Mouse (Mus musculus) forelimb bud, embryonic 11.5 days (tissue): ENCODE measurements around the gene Fam181a.
A peak's percentile ranks its signal among the peaks of the same experiment; 100 is the strongest.

Experiments used
- DNase-seq: peaks from one replicate; pipeline ENCODE4 v3.0.0-alpha.2; 2012; ENCODE audit warnings: low read depth, low spot score

Gene Fam181a

DNA sequence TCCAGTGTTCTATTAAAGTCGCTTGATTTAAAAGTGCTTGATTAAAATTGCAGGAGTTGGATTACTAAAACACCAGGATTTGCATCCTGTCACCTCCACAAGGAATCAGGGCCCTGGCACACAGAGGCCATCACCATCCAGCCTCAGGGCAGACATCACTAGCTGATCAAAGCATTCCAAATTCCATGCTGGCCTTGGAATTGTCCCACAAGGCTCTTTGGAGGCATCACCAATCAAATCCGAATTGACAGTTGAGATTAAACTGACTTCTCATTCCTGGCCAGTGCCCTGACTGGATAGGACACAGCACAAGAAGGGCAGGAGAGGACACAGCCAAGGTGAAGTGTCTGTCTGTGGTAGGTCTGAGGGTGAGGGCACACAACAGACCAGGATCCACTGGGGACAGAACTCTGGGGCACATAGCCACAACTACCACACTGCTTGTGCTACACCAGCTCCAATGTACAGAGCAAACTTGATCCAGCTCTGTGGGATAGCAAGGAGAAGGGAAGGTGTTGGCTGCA, at the start of gene Fam181a:
Fam181a (plus strand) TSS at position 232 of the 524 bp plus-strand sequence.
- DNase-seq = no peak

DNA sequence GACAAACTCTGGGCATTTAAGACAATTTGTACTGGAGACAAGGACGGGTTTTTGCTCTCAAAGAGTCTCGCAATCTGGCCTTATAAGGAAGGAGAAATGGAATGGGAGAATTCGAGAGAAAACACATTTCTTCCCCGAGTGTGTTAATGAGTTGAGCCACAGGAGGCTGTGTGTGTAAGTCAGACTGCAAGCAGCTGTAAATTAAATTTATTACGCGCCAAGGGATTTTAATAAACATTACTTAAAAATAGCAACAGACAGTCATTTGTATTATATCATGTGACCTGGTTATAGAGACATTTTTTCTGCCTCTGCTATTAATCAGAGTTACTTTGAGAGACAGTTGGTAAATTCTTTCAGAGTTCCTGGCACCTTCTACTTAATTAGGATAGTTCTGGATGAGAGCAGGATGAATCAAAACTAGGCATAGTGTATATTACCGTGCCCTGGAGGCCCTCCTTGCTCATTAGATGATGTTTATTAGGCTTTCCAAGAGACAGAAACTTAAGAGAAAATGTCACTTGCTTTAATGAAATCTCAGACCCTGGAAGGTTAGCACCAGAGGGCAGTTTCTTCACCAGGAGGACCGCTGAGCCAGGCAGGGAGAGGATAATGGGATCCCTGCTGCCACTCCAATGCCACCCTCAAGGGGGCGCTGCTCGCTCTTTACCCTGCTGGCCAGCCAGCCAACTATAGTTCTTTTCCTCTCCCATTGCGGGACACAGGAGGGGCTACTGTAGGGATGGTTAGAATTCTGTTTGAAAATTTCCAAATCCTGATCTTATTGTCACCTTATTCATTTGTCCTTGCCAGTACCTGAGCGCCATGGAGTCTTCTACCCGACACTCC, 48.5 kb upstream of the Fam181a start:
- peak; percentile 17 for DNase-seq

- DNase-seq = no peak
These were observed 44.2 kb upstream of the Fam181a start for GRCm38 (mm10) chr12:103266605-103267004.

DNA sequence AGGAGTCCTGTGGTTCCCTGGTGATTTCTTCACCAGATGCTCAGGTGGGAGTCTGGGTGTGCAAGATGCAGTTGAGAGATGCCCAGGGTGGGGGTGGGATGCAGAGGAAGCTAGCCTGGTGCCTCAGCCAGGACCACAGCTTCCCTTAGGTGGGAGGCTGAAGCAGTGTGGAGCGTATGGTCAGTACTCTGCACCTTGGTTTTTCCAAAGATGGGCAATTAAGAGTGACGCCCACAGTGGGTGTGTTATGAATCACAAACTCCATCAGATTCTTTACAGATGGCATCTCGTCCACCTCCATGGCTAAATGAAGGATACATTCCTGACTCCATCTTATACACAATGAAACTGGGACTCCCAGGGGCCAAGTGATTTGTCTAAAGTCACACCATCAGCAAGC, 38.6 kb upstream of the Fam181a start:
- DNase-seq = no peak

- no peak for DNase-seq
These were observed 37.7 kb upstream of the Fam181a start for GRCm38 (mm10) chr12:103273051-103273450.

DNA sequence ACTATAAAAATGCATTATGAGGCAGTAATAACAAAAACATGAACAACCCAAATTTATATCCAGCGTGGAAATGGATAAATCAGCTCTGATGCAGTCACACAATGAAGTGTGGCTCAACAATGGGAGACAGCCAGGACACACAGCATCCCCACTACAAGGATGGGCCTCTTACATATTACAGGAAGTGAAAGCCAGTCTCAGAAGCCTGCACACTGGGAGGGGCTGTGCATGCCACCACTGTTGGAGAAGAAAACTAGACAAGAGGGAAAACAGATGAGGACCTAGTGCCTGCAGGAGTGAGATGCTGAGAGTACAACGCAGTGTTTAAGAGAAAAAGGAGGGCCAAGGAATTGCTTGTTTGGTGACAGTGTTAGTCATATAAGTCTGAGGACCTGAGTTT, 37.0 kb upstream of the Fam181a start:
- DNase-seq = no peak

DNA sequence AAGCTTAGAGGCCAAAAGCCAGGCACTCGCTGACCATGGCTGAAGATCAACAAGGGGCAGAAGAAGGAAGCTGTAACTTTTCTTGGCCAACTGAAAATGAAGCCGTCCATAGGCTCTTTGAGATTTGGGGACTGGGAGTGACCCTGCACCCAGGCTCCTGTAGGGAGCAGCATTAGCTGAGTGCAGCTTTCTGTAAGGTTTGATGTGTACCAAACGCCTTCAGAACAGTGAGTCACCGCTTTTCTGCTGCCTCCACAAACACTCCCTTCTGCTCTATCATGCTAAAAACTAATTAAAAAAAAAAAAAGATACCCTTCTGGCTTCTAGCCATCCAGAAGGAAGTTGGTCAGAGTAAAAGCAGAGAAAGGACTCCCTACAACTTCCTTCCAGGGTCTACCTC, 34.4 kb upstream of the Fam181a start:
- no peak for DNase-seq

- DNase-seq = peak; percentile 27
These were observed 29.3 kb upstream of the Fam181a start for GRCm38 (mm10) chr12:103281491-103281890.

DNA sequence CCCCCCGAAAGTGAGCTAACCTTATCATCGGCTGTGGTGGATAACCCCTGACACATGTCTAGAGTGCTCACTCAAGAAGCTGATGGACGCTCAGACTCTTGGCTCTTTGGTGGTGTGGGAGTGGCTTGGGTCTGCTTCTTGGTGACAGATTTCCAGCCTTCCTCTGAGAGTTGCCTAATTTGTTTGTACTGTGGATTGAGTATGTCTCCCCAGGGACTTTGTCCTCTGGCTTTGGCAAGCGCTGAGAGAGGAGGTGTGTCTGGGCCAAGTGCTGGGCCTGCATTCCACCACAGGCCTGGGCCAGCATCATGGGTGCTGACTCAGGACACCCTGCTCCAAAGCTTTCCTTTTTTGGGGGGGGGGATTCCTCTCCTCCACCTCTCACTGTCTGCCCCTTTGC, 28.9 kb upstream of the Fam181a start:
- DNase-seq = peak; percentile 19

DNA sequence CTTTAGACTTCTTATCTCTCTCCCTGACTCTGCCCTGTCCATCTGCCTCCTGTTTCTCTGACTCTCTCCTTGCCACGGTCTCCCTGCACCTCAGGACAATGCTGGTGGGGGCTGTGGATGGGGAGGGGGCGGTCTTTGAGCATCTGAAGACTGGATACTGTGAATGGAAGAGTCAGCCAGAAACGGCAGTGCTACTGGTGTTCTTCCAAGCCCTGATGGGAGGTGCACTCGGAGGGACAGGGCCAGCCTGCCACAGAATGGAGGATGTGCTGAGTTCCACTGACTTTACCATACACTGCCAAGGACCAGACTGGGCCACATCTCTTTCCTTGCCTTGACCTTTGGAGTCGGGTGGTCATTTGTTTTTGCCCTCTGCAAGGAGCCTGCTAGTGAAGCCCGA, 27.8 kb upstream of the Fam181a start:
- no peak for DNase-seq

DNA sequence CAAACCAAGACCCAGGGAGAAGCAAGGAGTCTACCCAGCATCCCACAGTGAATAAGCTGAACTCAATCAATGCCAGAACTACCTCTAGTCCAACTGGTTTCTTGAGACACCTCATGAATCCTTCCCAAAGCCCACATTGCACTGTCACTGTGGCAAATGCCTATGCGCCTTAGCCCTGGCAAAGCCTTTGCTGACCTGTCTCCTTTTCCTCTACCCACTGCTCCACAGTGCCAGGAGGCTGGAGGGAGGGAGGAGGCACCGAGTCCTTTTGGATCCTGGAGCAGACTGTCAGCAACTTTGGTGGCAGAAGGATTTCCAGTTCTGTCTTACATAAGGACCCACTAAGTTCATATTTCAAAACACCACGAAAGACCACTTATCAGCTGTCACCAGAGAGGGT, 27.4 kb upstream of the Fam181a start:
- DNase-seq = no peak

GRCm38 (mm10) chr12:103287276-103287675, 23.5 kb upstream of the Fam181a start:
- no peak for DNase-seq

GRCm38 (mm10) chr12:103292366-103292765, 18.4 kb upstream of the Fam181a start:
- DNase-seq = no peak

DNA sequence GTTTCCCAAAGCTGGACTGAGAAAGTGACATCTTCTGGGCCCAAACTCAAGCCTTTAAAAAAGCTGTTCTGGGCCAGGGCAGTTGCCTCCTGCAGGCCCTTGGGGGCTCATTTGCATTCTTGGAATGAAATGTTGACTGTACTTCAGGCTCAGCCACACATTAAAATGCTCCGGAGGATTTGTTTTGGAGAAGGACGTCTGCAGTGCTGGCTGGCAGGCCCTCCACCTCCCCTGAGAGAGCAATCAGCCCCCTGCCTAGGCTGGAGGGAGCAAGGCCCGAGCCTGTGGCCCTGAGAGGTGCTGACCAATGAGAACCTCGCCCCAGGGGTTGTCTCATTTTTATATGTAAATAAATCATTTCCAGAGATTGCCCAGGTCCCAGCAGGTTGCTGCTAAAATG, 14.5 kb upstream of the Fam181a start:
- no peak for DNase-seq

GRCm38 (mm10) chr12:103300493-103300892, 10.3 kb upstream of the Fam181a start:
- DNase-seq = no peak

DNA sequence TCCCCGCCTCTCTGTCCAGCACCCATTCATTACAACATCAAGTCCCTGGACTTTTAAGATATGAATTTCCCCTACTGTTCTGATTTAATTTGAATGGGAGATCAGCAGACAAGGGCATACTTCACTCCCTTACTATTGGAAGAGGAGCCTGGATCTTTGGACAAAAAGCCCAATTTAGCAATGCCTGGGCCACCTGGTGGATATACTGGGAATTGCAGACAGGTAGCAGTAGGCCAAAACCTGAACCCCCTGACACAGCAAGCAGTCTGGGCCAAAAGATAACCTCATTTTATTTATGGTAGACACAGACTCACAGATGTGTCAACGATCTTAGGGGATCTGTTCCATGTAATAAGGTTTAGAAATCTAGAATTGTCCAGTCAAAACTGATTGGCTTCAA, 9.1 kb upstream of the Fam181a start:
- peak; percentile 57 for DNase-seq

DNA sequence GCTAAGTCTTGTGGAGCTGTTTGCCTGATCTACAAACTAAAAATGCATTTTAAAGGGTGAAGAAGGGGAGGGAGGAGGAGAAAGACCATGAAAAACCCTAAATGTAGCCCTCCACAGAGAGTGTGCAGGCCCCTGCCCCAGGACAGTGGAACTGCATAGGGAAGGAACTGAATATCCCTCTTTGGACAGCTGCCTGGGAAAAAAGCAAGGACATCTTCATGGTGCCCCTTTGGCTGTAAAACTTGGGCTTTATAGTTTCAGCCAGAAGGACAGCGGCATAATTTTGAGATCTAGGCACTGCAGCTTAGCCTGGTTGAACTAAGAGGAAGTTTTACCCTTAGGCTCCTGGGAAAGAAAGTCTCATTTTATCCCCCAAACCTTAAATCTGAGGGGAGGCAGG, 7.8 kb upstream of the Fam181a start:
- no peak for DNase-seq

DNA sequence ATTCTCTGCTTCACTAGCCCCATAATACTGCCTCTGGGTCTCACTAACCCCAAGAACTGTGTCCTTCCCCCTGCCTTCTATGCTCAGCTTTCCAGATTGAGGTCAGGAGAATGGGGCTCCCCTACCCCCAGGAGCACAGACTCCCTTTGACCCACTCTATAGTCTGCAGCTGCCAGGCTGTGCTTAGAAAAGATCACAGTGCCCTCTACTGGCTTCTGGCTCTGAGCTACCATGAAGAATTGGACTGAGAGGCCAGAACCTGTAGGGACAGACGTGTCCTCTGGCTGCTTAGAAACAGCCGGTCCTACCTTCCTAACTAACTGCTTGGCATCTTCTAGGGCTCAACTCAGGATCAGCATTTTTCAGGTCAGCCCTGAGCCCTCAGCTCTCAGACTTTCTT, 4.6 kb upstream of the Fam181a start:
- no peak for DNase-seq

GRCm38 (mm10) chr12:103306720-103307119, 4.1 kb upstream of the Fam181a start:
- DNase-seq = no peak

- DNase-seq = no peak
These were observed 1.1 kb downstream of the Fam181a start for GRCm38 (mm10) chr12:103311921-103312320.

- no peak for DNase-seq
These were observed 2.5 kb downstream of the Fam181a start for GRCm38 (mm10) chr12:103313274-103313673.

DNA sequence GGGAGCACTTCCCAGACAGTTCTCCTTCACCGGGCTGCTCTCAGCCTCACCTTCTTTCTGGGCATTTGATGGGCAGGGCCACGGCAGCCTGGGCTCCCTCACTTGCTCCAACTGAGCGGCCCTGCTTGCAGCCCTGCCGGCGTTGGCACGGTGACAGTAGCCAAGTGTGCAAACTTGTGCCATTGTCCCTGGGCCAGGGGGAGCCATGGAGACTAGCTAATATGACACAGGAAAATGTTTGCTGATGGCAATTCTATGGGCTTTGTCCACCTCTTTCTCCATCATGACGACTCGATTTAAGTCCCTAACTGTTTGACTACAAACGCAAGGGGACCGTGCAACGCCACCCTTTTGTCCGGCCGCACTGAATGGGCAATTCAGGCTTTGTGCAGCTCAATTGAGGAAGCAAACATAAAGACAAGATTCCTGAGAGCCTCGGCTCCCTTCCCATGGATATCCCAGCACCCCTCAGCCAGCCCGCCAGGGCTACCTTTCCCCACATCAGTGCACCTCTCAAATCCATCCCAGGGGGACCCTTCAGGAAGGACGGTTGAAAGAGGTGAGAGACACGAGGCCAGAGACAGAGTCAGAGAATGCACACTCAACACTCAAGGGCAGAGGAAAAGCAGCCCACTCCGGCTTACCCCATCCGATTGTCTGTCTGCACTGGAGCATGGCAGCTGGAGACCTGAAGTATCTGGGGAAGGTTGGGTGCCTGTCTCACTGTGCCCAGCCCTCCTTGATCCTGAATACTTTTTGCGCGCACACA, 3.3 kb downstream of the Fam181a start:
- DNase-seq = no peak
